Mouse (Mus musculus) spleen, adult 2 months (tissue): Measurements from ENCODE around the gene Dctn5.

ENCODE experiments used
- CTCF ChIP-seq: fragments of 200-500 bp; IDR thresholded peaks from 2 replicates; pipeline ENCODE4 v1.5.1; 2011; ENCODE audit warnings: mild to moderate bottlenecking, inconsistent platforms; ENCODE audit not compliant: insufficient read depth, insufficient read length, insufficient replicate concordance; ENCODE audit errors: extremely low read depth
- POLR2A ChIP-seq: fragments of 200-500 bp; IDR thresholded peaks from 2 replicates; pipeline ENCODE4 v1.6.1; 2011; ENCODE audit warnings: low read depth, low read length, inconsistent platforms

DNA sequence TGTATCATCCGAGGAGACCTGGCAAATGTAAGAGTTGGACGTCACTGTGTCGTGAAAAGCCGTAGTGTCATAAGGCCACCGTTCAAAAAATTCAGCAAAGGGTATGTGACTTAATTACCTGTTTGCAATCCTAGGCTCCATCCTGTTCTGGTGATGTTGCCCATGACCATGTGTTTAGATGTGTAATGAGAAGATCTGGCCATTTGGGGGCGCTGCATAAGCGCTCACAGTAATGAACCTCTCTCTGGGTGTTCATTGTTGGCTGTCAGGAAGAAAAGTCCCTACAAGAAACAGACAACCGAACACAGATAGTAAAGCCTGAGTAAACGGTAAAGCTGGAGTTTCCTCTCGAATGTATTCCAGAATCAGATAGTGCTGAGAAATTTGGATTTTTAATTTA, 2.2 kb downstream of the Dctn5 start:
- no peak for TF ChIP-seq CTCF
- no peak for TF ChIP-seq POLR2A
